Mouse (Mus musculus): Measurements from ENCODE around the gene Frmd5.

- TF ChIP-seq CTCF (IDR thresholded peaks at IDR 0.05; ENCODE audit: borderline replicate concordance, extremely low read depth, insufficient read depth, insufficient read length) (no peak), POLR2A (IDR thresholded peaks at IDR 0.05; ENCODE audit: borderline replicate concordance, extremely low read depth, insufficient read depth, insufficient read length, poor library complexity, severe bottlenecking) (no peak)
Measured at GRCm38 (mm10) chr2:121674211-121674610, 132.7 kb downstream of the Frmd5 start.

All from brain, embryonic 14.5 days (tissue).